Mouse (Mus musculus) mature B cell (primary cell): ENCODE data around the gene Sept9.

Experiments used
- in situ Hi-C: fragments of 300-500 bp; cut with MboI; formaldehyde crosslinking; loops from 2 replicates; pipeline ENCODE4 v1.14.3; 2019

The Sept9 gene

DNA sequence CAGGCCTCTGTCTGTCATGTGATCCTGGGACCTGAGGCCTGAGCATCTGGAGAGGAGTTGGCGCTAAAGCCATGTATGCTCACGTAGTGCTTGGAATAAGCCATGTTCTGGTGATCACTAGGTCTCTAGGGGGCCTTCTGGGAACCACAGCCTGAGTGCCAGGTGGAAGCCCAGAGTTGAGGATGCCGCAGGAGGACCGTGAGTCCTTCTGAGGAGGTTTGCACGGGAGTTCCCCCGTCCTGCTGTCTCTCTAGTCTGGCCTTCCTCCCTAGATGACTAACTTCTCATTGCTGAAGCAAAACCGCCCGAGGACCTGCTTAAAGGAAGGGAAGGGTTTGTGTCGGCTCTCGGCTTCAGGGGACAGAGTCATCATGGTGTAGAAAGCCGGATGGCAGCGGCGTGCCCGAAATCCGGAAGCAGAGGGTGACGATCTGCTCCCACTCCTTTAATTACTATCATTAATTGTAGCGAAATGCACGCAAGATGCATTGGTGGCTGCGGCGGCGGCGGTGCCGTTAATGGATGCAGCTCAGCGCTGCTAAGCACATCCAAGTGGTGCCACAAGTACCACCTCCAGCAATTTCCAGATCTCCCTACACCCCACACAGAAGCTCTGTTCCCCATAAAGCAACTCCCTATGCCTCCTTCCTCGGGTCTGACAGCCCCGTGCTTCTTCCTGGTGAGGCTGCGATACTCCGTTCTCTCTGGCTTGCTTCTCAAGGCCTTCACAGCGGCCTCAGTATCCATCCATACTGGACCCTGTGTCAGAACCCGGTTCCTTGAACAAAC lies 92.0 kb downstream of the Sept9 start:
- in situ Hi-C loops = no loop called here

DNA sequence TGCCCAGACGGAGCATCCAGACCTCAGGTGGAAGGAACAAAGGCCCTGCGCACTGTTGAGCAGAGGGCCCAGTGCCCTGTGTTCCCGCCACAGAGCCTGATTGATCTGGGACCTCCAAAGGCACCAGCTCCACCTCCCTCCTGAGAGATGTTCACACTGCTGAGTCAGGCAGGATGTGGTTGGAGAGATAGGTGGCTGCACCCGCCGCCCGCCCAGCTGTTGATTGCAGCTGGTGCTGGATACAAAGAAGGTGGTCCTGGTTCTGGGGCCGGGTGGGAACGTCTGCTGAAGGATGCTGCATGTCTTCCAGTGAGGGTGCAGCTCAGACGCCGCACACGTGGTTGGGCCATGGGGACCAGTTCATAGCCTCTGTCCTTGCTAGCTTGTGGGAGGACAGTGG lies 93.0 kb downstream of the Sept9 start:
- in situ Hi-C loops = no loop called here

- in situ Hi-C loops = no loop called here
These were observed 95.8 kb downstream of the Sept9 start for GRCm38 (mm10) chr11:117295266-117295665.

DNA sequence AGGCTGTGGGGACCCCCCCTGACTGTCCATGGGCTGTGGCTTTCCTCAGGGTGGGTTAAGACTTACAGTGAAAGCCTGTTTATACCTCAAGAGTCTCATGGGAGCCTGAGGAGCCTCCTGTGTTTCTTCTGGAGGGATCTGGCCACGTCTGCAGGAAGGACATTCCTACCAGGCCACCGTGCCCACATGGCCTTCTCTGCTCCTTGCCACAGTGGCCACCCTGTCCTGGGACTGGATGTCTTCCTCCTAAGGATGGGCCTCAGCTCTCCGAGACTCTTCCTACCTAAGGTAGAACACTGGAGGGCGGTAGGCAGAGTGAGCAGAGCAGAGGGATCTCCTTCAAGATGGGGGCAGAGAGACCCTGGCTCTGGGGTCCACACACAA lies 96.6 kb downstream of the Sept9 start:
- in situ Hi-C loops = no loop called here

- in situ Hi-C loops = no loop called here
These were observed 97.2 kb downstream of the Sept9 start for GRCm38 (mm10) chr11:117296500-117297189.

DNA sequence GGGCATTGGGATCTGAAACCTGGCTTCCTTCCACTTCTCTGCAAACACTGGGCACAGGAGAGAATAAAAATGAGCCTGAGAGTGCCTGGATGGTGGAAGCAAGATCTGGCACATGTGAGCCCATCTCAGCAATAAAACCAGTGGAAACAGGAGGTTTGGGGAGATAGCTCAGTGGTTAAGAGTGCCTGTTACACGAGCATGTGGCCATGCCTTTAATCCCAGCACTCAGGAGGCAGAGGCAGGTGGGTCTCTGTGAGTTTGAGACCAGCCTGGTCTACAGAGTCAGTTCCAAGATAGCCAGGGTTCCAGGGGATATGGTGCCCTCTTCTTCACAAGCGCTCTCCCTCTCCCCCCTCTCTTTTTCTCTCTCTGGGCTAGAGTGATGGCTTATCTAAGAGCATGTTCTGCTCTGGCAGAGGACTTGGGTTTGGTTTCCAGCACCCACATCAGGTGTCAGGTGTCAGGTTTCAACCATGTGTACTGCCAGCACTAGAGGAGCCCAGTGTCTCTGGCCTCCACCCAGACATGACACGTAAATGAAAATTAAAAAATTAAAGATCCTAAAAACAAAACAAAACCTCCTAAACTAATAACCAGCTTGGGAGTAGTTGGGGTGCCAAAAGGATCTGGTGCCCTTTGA lies 97.8 kb downstream of the Sept9 start:
- in situ Hi-C loops = no loop called here

- in situ Hi-C loops = loop anchor here (5.0 kb wide), 1 partner anchor 58 kb away; no protein-coding TSS in a partner anchor
These were observed 100.3 kb downstream of the Sept9 start for GRCm38 (mm10) chr11:117299741-117300140.

GRCm38 (mm10) chr11:117300809-117301208 lies 101.3 kb downstream of the Sept9 start:
- in situ Hi-C loops = loop anchor here (5.0 kb wide), 1 partner anchor 56 kb away; no protein-coding TSS in a partner anchor

DNA sequence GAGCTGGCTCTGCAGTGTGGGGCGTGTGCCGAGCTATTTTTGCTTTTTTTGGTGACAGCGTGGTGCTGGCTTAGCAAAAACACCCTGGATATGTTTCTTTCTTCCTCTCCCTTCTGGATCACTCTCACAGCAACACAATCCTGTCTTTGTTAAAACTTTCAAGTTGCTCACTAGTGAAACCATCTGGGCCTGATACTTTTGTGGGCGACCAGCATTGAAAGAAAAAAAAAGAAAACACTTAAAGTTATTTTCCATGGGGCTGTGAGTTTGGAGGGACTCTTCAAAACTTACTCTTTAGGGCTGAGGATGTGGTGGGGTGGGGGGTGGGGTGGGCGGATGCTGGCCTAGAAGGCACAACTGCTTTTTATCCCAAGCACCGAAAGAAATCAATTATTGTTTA lies 102.3 kb downstream of the Sept9 start:
- in situ Hi-C loops = loop anchor here (5.0 kb wide), 1 partner anchor 56 kb away; no protein-coding TSS in a partner anchor

GRCm38 (mm10) chr11:117302371-117302770 lies 102.9 kb downstream of the Sept9 start:
- in situ Hi-C loops = loop anchor here (5.0 kb wide), 1 partner anchor 55 kb away; no protein-coding TSS in a partner anchor

GRCm38 (mm10) chr11:117305509-117306188 lies 106.2 kb downstream of the Sept9 start:
- in situ Hi-C loops = no loop called here

GRCm38 (mm10) chr11:117306311-117307088 lies 107.0 kb downstream of the Sept9 start:
- in situ Hi-C loops = no loop called here

DNA sequence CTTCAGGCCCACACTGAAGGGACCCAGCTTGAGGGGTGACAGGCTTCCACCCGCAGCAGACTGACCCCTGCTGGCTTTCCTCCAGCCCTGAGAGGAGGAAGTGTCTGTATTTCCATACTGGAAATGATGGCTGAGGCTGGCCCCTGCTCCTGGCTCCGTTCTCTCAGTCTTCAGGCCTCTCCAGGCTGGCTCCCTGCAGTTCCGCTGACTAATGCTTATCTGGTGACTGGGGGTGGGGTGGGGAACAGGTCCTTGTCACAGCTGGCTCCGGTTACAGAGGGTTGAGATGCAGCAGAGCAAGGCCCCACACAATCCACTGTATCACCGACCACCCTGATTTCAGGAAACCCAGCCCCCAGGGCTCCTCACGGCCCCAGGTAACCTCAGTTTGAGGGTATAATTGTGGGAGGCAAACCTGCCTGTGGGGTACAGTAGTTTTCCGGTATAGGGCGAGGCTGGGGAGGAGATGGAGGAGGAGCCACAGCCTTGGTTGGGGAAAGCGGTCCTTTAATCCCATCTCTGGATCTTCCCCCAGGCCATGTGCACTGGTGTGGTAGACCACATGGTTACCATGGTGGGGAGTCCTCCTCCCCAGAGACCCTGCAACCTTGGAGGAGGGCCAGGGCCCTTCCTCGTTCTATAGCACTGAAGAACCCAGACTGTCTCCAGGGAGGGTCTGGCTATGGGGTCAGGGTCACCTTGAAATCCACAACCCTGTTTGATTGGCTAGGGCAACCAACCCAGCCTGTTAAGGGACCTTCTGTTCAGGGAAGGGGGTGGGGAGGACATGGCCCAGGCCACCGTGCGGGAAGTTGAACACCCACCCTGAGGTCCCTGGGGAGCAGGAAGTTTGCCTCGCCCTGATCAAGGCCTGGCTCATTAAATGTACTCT lies 108.7 kb downstream of the Sept9 start:
- in situ Hi-C loops = no loop called here

DNA sequence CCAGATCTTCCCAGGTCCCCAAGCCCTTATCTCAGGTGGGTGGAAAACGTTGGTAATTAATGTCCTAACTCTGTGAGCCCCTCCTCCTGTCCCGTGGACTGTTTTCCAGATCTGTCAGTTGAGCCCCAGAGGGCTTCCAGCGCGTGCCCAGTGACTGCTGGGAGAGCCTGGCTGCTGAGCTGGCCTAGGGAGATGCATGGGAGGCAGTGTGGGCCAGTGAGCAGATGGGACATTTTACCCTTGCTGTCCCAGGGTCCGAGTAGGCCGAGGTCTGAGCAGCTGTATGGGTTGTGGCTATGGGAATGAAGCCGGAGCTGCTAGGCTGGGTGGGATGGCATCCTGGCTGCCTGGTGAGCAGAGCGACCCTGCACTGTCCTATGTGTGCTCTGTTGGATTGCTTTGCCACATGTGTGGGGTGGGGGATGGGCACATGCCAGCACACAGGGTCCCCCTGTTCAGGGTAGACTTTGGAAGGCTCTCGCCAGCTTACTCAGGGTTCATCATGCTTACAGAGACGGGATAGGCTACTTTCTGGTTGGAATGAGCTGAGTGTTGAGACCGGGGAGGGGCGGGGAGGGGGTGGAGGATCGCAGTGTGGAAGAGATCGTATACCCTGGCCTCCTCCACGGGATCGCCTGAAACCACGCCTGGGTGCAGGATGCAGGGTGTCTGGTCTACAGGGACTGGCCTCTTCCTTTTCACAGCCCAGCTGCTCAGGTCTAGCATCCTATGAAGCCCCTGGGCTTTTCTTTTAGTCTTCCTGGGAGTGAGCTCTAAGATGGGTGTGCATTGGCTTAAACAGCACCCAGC lies 109.9 kb downstream of the Sept9 start:
- in situ Hi-C loops = no loop called here

GRCm38 (mm10) chr11:117309918-117310287 lies 110.4 kb downstream of the Sept9 start:
- in situ Hi-C loops = no loop called here

- in situ Hi-C loops = no loop called here
These were observed 111.1 kb downstream of the Sept9 start for GRCm38 (mm10) chr11:117310341-117311107.

DNA sequence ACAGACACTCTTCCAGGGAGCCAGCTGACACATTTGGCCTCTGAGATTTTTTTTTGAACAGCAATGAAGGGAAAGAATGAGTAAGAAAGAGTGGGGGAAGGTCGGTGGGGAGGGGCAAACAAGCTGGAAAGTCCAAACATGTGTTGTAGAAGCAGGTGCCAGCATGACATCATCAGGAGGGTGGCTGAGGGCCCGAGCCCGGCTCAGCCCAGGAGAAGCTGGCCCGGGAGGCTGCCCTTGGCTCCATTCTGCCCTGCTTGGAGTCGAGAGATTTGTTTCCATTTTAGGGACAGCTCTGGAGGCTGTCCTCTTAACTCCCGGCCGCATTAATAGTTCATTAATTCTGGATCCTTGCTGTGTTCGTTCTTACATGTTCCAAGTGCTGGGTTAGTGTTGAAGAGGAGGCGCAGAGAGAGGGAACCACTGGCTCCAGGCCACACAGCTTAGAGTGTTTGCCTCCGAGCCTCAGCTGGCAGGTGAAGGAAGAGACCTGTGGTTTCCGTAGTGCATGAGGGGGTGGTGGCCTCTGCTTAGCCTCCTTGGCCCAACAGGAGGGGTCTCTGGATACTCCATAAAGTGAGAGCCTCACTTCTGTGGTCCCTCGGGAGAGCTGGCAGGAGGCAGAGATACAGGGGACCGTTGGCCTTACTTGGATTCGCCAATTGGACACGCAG lies 111.8 kb downstream of the Sept9 start:
- in situ Hi-C loops = no loop called here
